Mouse (Mus musculus): ENCODE data around the gene Snrnp27.

Gene Snrnp27

DNA sequence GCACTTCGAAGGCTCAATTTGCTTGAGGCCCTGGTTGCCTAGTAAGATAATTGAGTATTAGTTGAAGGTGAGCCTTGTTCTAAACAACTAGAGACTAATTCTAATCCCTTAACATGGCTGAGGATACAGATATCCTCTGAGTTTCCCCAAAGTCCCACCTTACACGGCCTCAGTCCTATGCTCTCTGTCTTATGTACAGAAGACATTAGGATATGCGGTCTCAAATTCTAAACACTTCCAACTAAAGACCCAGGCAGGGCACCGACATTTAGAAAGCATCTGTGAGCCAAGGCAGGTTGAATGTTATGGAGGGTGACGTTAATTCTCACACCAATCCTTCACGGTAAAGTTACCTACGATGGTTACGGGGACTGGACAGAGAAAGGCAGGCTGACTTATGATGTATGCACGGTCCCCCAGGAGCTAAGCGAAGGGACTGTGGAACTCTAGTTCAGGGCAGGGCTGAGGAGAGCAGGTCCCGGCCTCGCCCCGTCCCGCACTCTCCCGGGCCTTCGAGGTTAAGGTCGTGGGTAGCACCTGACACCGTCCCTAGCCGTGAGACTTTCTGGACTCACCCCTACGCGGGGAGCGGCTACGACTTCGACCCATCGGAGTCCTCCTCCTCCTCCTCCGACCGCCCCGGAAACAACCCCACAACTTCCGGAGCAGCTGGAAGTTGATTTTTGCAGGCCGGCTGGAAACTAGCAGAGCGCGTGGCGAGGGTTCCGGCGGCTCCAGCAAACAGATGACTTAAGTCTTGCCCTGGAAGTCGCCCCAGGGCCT, at the start of gene Snrnp27:
TSS of gene Snrnp27 (minus strand) at position 651 of the 783 bp plus-strand sequence.
- peak; percentile 85 for DNase-seq (ENCODE audit: low spot score)

DNA sequence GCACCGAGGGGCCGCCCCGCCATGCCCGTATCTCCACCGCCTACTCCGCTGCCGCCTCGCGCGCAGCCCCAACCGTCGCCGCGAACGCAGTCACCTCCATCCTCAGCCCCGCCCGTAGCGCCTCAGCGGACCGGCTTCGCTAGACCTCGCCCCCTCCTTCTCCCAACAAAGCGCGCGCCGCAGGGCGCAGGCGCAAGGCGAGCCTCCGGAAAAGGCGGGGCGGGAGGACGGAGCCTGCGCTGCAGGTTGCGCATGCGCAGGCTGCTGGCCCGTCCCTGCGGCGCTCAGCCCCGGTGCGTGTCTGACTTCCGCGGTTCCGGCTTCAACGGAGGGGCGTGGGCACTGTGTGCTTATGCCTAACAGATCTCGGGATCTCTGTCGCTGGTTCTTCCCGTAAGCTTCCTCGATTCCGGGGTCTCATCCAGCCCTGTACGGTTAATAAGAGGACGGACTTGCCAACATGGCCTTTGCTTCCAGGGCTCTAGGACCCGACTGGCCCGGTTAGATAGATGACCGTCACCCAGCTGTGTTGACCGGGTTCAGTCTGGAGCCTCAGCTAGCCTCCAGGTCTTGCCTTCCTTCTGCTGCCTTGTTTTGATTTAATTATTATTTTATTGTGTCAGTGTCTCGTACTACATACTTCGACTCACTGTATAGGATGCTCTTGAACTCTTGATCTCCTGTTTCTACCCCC, 49.0 kb upstream of the Snrnp27 start, which contains the start of gene Gmcl1:
TSS of gene Gmcl1 (minus strand) at position 201 of the 694 bp plus-strand sequence.
- peak; percentile 96 for DNase-seq (ENCODE audit: low spot score)

DNA sequence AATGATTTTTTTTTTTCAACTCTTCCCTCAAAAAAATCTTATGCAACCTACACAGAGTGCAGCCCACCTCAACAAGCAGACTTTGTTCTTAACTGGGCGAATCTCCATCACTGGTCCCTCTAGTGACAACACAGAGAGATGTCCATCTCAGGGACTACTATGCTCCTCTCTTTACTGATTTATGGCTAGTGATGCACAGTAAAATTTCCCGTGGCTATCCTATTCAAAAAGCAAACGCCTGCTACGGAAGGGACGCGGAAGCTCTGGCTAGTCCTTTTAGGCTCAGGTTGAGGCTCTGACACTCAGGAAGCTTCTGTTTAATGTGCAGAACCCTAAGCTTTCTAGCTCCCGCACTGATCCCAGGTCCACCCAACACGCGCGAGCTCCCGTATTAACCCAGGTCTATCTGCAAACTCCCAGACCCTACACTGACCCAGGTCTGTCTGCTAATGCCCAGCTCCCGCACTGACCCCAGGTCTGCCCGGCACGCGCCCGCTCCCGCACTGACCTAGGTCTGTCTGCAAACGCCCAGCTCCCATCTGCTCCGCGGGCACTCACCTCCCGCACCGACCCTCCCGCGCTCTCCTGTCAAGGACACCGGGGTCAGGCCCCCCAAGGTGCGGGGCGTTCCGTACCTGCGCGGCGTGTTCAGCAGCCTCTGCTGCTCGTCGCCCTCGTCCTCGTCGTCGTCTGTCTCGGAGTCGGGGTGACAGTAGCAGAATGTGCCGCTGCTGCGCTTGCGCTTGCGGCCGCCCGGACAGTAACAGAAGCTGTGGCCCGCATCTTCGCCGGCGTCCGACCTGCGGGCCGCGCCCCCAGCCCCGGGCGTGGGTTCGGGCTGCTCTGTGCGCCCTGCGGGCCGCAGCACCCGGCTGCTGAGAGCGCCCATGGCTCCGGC, 48.2 kb upstream of the Snrnp27 start:
- no peak for DNase-seq (ENCODE audit: low spot score)

DNA sequence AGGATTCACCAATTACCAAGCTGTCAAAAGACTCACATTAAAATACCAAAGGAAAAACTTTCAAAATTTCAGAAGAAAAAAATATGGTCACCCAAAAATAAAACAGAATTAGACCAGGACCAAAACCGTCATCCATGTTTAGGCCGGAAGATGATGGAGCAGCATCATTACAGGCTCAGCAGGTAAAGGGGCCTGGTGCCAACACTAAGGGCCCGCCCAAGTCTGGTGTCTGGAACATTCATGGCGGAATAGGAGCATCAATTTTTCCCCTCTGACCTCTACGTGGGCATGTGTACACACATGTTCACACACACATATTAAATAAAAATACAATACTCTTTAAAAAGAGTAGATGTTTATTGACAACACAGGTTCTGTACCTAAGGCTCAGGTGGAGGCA, 44.4 kb upstream of the Snrnp27 start:
- no peak for DNase-seq (ENCODE audit: low spot score)

DNA sequence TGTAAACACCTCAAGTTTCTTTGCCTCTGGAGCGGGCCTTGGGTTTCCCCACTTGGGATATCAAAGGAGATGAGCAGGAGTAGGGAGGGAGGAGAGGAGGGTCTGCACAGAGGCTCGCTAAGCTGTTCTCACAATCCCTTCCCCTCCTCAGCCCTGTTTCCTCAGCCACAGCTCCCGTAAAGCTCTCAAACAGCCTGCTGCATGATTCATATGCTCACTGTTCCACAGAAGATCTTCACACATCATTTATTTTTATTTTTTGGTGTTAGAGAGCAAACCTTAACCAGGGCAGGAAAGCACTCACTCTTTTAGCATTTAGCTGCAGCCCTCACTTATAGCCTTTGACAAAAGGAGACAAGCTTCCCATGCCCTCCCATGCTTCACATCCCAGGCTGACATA, 37.7 kb upstream of the Snrnp27 start:
- no peak for DNase-seq (ENCODE audit: low spot score)

DNA sequence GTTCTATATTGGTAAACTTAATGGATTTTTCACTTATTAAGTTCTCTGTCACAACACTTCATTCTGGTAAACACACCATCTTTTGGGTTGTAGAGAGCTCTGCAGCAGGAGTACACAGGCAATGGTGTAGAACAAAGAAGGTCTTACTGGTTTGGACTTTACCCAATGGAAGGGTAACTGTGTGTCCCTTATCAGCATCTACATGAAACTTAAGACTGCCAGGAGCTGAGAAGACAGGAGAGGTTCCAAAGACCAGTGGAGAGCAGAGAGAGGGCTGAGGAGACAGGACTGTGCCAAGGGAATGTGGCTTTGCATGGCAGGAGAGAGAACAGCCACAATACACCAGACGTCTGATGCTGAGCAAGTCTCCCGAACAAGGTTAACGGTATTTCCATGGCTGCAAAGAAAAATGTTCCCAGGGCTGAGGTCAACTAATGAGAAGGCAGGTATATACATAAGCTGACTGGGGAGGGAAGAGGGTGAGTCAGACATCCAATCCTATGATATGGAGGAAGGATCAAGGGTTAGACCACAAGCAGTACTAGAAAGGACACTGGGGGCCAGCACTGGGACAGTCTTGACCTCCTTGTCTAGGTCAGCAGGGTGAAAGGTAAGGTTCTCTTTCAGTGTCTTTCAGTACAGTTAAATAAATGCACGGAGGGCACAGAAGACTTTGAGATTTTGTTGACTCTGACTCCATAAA, 23.9 kb upstream of the Snrnp27 start:
- DNase-seq (ENCODE audit: low spot score) = no peak

DNA sequence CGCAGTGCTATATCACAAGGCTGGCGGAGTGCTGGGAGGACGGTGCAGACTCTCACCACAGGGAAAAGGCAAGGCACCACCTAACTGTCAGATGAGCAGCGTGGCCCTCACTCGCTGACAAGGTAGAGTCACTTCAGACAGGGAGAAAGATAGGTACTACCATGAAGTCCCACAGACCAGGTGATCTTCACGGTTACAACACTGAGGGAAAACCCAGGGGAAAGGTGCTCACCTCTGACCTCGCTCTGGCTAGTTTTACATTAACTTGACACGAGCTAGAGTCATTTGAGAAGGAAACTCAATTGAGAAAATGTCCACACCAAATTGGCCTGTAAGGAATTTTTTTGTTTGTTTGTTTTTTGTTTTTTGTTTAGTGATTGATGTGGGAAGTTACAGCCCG, 18.3 kb upstream of the Snrnp27 start:
- DNase-seq (ENCODE audit: low spot score) = no peak

DNA sequence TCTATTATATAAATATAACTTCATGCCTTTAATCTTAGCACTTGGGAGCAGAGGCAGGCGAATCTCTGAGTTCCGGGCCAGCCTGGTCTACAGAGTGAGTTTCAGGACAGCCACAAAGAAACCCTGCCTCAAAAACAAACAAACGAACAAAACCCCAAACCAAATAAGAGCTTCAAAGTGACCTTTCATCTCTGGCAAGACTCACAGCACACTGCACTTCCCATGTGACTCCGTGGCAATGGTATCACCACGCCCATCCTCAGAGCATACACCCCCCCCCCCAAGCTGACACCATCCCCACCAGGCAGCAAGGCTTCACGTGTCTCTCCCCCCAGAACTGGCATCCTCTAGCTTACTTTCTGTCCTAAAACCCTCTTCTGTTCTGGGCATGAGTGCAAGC, 13.6 kb upstream of the Snrnp27 start:
- DNase-seq (ENCODE audit: low spot score) = no peak

DNA sequence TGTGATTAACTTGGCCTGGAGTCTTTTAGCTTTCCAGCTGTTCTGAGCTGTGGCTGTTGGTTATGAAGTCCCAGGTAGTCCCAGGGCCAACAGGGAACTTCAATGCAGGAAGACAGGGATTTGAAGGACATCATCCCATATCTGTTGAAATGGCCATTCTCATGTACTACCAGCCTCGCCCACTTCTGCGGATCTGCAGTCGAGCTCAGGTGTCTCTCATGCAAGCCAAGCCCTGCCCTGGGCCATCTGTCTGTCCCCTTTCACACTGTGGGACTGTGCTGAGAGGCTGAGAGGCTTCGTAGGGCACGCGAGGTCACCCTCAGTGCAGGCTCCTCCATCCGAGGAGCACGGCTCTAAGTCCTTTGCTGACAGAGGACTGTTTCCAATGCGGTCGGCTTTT, 11.9 kb upstream of the Snrnp27 start:
- no peak for DNase-seq (ENCODE audit: low spot score)

DNA sequence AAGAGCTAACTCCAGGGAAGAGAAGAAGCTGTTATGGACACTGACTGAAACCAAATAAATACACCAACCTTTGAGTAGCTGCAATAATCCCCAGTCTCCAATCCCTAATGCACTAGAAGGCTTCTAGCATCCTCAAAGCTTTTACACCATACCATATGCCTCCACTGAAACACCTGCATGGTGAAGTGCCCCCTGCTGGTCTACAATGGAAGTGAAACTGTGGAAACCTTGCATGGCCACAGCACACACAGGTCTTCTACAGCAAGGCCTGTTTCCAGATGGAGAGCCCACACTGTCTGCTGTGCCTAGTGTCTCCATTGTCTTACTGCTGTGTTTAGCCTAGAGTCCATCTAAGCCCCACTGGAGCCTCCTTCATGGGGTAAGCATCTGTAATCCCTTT, 10.1 kb upstream of the Snrnp27 start:
- DNase-seq (ENCODE audit: low spot score) = peak; percentile 59

DNA sequence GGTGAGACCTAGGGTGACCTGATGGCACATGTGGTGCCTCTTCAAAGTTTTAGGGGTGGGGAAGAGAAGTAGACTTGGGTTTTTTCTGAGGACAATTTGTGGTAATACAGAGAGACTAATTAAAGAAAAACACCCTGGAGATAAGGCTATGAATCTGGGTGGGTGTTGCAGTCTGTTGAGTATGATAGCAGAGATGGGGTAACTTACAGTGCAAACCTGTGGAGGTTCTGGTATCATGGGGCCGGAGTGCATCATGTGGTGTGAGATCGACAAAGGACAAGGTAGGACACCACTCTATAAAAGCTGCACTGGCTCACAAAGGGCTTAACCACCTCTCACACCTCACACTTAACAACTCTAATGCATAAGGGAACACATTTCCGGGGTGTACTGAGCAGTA, 5.3 kb upstream of the Snrnp27 start:
- DNase-seq (ENCODE audit: low spot score) = no peak

DNA sequence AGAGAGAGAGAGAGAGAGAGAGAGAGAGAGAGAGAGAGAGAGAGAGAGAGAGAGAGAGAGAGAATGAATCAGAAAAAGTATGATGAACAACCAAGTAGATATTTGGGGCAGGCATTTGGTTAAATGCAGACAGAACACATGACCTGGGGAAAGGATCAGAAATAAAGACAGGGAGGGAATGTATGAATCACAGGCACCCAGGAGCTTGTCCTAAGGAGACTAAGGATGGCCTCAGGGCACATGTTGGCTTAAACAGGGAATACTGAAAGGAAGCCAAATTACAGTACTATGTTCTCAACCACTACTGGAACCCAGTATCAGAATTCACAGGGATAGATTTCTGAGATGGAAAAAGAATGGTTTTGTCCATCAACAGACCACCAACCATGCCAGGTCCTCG, 2.6 kb upstream of the Snrnp27 start:
- no peak for DNase-seq (ENCODE audit: low spot score)

DNA sequence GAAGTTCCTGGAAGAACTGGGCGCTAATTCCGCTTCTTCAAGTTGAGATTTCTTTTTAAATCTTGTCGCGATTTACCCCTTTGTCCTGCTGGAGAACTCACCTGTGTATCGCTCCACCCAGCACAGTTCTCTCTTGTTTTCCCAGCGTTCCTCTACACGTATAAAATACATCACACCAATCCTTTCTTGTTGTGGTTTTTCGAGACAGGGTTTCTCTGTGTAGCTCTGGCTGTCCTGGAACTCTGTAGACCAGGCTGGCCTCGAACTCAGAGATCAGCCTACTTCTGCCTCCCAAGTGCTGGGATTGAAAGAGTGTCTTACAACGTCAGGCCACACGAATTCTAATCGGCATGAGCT, 311 bp upstream of the Snrnp27 start:
- DNase-seq (ENCODE audit: low spot score) = no peak

DNA sequence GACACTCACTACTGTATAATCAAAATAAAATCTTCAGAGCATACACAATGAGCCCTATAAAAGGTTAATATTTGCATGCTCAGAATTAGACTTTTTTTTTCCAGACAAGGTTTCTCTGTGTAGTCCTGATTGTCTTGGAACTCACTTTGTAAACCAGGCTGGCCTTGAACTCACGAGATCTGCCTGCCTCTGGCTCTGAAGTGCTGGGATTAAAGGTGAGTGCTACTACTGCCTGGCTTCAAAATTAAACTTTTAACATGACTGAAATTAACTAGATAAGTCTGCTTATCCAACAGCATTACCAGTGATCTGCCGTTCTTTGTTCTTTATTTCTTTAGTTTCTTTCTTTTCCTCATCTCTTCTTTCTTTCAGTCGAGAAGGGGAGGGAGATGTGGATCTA, 3.0 kb downstream of the Snrnp27 start:
- no peak for DNase-seq (ENCODE audit: low spot score)

DNA sequence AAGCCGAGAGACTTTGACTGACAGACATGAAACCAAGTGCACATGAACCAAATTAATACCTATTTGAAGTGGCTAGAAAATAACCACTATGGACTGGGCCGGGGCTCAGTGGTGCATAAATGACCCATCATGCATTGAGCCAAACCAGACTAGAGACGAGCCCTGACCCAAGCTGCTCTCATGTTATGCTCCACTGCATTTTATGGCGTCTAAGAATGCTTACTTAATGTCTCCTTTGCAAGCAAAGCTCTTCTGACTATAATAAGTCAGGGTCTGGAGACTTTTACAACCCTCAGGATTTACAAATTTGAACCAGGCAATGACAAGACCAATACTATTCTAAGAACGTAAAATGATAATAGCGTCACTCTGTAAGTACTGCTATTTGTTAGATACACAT, 6.0 kb downstream of the Snrnp27 start:
- no peak for DNase-seq (ENCODE audit: low spot score)

DNA sequence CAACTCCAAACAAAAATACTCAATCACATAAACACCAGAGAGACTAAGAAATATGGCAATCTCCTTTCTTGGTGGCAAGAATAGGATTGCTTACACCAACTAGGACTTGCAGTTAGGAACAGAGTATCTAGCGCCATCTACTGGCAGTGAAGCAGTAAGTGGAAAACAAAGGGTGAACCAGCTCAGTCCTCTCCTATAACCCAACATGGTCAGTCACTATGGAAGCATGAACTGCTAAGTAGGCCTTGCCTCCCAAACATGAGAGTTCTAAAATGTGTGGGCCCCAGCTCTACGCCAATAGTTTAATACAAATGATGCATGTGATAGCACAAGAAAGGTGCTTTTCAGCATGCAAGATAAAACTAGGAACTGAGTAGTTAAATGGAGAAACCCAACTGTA, 13.4 kb downstream of the Snrnp27 start:
- DNase-seq (ENCODE audit: low spot score) = peak; percentile 29

DNA sequence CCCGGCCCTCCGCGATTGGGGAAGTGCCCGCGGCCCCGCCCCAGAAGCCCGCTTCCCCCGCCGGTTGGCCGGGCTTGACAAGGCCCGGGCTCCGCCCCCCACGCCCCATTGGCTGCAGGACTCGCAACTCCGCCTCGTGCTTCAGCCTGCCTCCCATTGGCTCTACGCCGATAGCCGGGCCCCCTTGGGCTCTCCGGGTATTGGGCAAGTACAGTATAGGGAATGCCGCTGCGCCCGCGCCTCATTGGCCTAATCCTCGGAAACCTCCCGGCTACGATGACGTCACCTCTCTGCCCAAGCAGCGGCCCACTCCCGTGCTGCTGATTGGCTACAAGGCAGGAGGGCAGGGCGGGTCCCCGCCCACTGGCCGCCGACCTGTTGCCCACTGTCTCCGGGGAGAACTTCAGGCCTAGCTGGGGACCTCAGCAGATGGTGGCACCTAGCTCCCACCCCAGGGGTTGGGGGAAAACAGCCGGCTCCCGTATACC, 15.0 kb downstream of the Snrnp27 start:
- peak; percentile 99 for DNase-seq (ENCODE audit: low spot score)

DNA sequence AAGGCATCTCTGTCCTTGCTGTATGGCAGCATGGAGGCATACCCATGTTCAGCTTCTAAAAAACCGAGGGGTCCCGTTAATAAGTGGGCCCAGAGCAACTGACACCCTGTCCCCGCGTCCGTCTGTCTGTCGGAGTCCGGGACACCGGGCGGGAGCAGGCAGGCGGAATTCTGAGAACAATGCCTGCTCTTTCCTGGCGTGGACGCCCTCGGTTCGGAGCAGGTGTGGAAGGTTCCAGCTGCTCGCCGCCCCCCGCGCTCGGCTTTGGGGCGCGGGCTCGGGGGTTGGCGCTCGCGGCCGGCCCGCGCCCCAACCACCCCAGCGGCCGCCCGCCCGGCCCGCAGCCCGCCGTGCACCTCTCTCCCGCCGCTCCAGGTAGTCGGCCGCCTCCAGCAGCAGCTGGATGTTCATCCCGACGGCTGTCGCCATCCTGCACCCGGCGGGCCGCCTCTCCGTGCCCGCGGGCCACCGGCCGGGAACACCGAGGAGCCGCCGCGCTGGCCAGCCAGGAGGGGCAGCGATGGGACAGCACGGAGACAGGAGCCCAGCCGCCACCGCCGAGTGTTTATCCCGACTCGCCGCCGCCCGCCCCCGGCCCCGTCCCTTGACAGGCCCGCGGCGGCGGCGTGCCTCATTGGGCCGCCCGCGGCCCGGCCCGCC, 15.6 kb downstream of the Snrnp27 start, which contains the start of gene Mxd1:
TSS of gene Mxd1 (minus strand) at position 582 of the 660 bp plus-strand sequence.
- DNase-seq (ENCODE audit: low spot score) = no peak

DNA sequence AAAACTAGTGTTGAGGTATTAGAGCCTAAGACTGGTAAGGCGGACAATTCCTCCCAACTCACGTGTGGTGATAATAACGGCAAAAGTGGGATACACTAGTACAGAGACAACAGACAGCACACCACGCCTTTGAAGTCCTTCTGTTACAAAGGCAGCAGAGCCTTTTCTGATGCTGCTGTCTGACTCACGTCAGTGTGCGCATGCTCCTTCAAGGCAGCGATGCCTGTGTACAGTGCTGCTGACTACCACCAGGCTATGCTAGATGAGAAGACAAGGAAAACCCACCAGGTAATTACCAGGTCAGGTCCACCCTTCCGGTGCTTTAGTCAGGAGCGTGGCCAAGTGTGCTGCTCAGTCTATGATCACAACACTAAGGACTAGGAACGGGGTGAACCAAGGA, 17.3 kb downstream of the Snrnp27 start:
- DNase-seq (ENCODE audit: low spot score) = no peak

DNA sequence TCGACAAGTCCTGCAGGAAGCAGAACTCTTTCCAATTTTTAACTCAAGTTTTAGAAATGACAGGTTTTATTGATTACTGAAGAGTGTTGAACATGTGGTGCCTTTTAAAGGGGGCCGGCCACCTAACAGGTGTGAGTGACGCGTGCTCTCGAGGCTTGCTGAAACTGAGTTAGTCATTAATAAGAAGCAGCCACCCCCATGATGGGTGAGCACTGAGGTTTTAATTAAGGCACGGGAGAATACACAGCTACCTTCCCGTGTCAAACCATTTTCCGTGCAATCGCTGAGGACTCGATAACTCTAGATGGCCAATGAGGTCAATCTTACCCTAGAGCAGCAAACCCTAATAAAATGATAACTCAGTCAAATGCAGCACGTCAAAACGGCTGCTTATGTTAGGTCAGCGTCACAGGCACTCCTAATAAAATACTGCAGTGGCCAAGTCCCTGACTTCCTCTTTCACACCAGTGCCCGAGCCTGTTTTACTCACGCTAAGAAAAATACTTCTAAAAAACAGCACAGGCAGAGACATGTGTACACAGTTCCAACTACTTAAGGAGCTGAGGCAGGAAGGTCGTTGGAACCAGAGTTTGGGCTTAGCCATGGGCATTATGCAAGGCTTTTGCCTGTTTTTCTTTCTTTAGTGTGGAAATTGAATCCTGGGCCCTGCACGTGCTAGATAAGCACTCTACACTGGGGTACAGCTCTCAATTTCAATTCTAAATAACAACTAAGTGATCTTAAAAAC, 18.6 kb downstream of the Snrnp27 start:
- no peak for DNase-seq (ENCODE audit: low spot score)

DNA sequence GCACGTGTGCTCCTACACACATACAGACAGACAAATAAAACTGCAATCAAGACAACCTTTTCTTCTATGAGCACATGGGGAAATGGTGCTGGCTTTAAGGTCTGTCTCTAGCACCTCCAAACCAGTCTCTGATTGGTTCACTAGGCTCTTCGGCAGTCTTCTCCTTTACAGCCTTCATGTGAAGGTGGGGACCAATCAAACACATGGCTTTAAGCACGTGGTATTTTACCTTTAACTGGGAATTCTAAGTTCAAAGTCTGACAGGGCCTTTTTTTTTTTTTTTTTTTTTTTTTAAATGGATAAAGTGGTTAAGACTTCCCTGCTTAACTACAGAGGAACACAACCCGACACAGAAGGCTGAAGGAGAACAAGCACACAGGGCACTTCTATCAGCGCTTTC, 19.2 kb downstream of the Snrnp27 start:
- DNase-seq (ENCODE audit: low spot score) = no peak

Measured in spleen, adult 12 weeks (tissue).